In the genomic region with DNA sequence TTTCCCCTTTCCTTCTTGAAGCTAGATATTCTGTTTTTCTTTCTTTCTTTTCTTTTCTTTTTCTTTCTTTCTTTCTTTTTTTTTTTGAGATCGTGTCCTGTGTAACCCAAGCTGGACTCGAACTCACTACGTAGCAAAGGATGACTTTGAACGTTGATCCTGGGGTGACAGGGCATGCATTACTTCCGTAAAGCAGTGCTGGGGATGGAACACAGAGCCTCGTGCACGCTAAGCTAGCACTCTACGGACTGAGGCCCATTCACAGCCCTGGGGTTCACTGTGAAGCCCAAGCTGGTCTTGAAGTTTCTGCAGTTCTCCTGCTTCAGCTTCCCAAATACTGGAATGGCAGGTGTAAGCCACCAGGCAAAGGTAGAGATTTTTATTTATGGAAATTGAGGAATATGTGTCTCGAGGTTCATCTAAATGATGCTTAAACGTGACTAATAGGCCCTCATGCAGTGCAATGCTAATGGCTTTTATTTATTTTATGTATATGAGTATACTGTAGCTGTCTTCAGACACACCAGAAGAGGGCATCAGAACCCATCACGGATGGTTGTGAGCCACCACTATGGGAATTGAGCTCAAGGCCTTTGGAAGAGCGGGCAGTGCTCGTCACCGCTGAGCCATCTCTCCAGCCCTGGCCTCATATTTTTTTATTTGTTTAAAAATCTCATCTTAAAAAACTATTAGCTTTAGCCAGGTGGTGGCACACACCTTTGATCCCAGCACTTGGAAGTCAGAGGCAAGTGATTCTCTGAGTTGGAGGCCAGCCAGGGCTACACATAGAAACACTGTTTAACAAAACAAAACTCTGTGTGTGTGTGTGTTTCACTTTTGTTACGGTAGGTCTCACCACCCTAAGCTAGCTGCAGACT, we compare ENCODE assay signal across 8 mouse cellular contexts. TPM values are rescaled to one million over a fixed set of nuclear protein-coding genes. Genes with fewer than 3 reads are reported as not detected.
DNase-seq lines count a peak whose midpoint lies in the region; ATAC-seq and TF ChIP-seq lines count a peak whose summit lies in the region.

No protein-coding gene starts in this region.

- H3K4me2 ChIP-seq in forebrain, postnatal 0 days (ENCODE audit: low read depth): peak overlapping the region; percentile 83
- peak overlapping the region; percentile 76 for H3K4me2 ChIP-seq in liver, embryonic 13.5 days

- peak overlapping the region; percentile 98 for H3K9ac ChIP-seq in heart, adult 2 months (ENCODE audit: low read depth, low read length)
- H3K9ac ChIP-seq in forebrain, postnatal 0 days: peak overlapping the region; percentile 77
- peak overlapping the region; percentile 87 for H3K9ac ChIP-seq in liver, embryonic 13.5 days

- H3K27me3 ChIP-seq in heart, adult 2 months (ENCODE audit: control insufficient read depth, insufficient read depth, low read length): no peaks in the 10 kb centered on the region
- no peaks in the 10 kb centered on the region for H3K27me3 ChIP-seq in C2C12 (ENCODE audit: control insufficient read depth, insufficient read depth, insufficient read length)
- H3K27me3 ChIP-seq in forebrain, postnatal 0 days (ENCODE audit: insufficient read depth, low read length): no peaks in the 10 kb centered on the region
- no peaks in the 10 kb centered on the region for H3K27me3 ChIP-seq in liver, embryonic 13.5 days

- ATAC-seq in forebrain, postnatal 0 days: no peak
- peak; percentile 30; the same call in 1 of the 2 replicates for ATAC-seq in liver, embryonic 13.5 days (ENCODE audit: low read depth)

- TF ChIP-seq POLR2A in heart, adult 2 months (IDR thresholded peaks at IDR 0.05; ENCODE audit: insufficient read depth, low read depth, low read length): no peak

- no peaks in the 10 kb centered on the region for H3K9me3 ChIP-seq in forebrain, postnatal 0 days (ENCODE audit: low read length)
- H3K9me3 ChIP-seq in liver, embryonic 13.5 days (replicated peaks): no peaks in the 10 kb centered on the region

- intact Hi-C loops in heart, adult 2 months (cut with DNase I): loop anchor here (2.0 to 5.0 kb wide), 3 partner anchors 36 to 119 kb away; a partner anchor contains a TSS
- intact Hi-C loops in heart, postnatal 25 days (cut with DNase I): loop anchor here (2.0 to 5.0 kb wide), 3 partner anchors 36 to 206 kb away; no protein-coding TSS in a partner anchor

- no peak for TF ChIP-seq CTCF in heart, adult 2 months (IDR thresholded peaks at IDR 0.05)
- TF ChIP-seq CTCF in C2C12 (IDR thresholded peaks at IDR 0.05; ENCODE audit: control insufficient read depth, insufficient read depth, insufficient read length): no peak
- no peak for TF ChIP-seq CTCF in forebrain, postnatal 0 days (IDR thresholded peaks at IDR 0.05; ENCODE audit: low read depth)

- H3ac ChIP-seq in C2C12 (ENCODE audit: control insufficient read depth, insufficient read length, low read depth): peak overlapping the region; percentile 99

- H3K79me3 ChIP-seq in C2C12 (ENCODE audit: low read depth): peaks cover 19% of the 10 kb centered on the region

- 29% methylated on average over 15 of the region's 15 CpGs for WGBS in heart, adult 2 months
- WGBS in forebrain, postnatal 0 days: 29% methylated on average over 15 of the region's 15 CpGs
- 18% methylated on average over 15 of the region's 15 CpGs for WGBS in liver, embryonic 13.5 days (ENCODE audit: insufficient replicate concordance)

- no peak for TF ChIP-seq EP300 in heart, adult 2 months (IDR thresholded peaks at IDR 0.05; ENCODE audit: insufficient read depth, low read depth, low read length)

- H3K79me2 ChIP-seq in heart, adult 2 months (replicated peaks; ENCODE audit: control insufficient read depth, insufficient read depth, low read length): peaks cover 2% of the 10 kb centered on the region
- peaks cover 40% of the 10 kb centered on the region for H3K79me2 ChIP-seq in C2C12 (ENCODE audit: control insufficient read depth, insufficient read depth)

- no peak for DNase-seq in heart, adult 2 months
- no peak for DNase-seq in heart, postnatal 25 days (ENCODE audit: low spot score)
- no peak for DNase-seq in forebrain, postnatal 0 days
- DNase-seq in liver, embryonic 13.5 days: no peak
- DNase-seq in cerebellum, postnatal 36 days: no peak
- DNase-seq in layer of hippocampus, adult 9-11 months: no peak
- DNase-seq in adrenal gland, postnatal 10 days: no peak

- H3K27ac ChIP-seq in heart, adult 2 months: peak overlapping the region; percentile 75
- H3K27ac ChIP-seq in forebrain, postnatal 0 days (ENCODE audit: low read depth, low read length): no peak overlapping the region
- peak overlapping the region; percentile 75 for H3K27ac ChIP-seq in liver, embryonic 13.5 days

- H3K4me3 ChIP-seq in heart, adult 2 months: peak overlapping the region; percentile 78
- H3K4me3 ChIP-seq in C2C12 (ENCODE audit: insufficient read depth, poor library complexity, severe bottlenecking): peak overlapping the region; percentile 88
- peak overlapping the region; percentile 82 for H3K4me3 ChIP-seq in forebrain, postnatal 0 days (ENCODE audit: low read depth, low read length)
- H3K4me3 ChIP-seq in liver, embryonic 13.5 days (replicated peaks): peak overlapping the region; percentile 78

- H3K36me3 ChIP-seq in heart, adult 2 months (ENCODE audit: control insufficient read depth, insufficient read depth, low read length): no peaks in the 10 kb centered on the region
- peaks cover 18% of the 10 kb centered on the region for H3K36me3 ChIP-seq in C2C12 (ENCODE audit: control insufficient read depth, insufficient read depth)
- peaks cover 9% of the 10 kb centered on the region; the same call in 1 of the 2 replicates for H3K36me3 ChIP-seq in forebrain, postnatal 0 days (ENCODE audit: insufficient read depth)
- peaks cover 17% of the 10 kb centered on the region for H3K36me3 ChIP-seq in liver, embryonic 13.5 days

- H3K4me1 ChIP-seq in heart, adult 2 months (ENCODE audit: control insufficient read depth, insufficient read depth, low read length): peaks cover 3% of the 10 kb centered on the region
- peaks cover 5% of the 10 kb centered on the region; the same call in 1 of the 2 replicates for H3K4me1 ChIP-seq in forebrain, postnatal 0 days (ENCODE audit: insufficient read depth)
- peaks cover 35% of the 10 kb centered on the region for H3K4me1 ChIP-seq in liver, embryonic 13.5 days (replicated peaks)

TF ChIP-seq in C2C12, 6 proteins besides CTCF, POLR2A, EP300 and RAD21:
- TF ChIP-seq MYOD1 (IDR thresholded peaks at IDR 0.05; ENCODE audit: control insufficient read depth, insufficient read length, low read depth) (no peak), MAX (IDR thresholded peaks at IDR 0.05) (no peak), USF1 (IDR thresholded peaks at IDR 0.05; ENCODE audit: low read depth) (no peak), MYOG (IDR thresholded peaks at IDR 0.05; ENCODE audit: control insufficient read depth, extremely low read depth, insufficient read length) (no peak), FOSL1 (IDR thresholded peaks at IDR 0.05; ENCODE audit: insufficient read depth, low read length, poor library complexity, severe bottlenecking) (no peak), CEBPB (IDR thresholded peaks at IDR 0.05; ENCODE audit: low read depth) (no peak)

RNA-seq across cellular contexts. Expression of a gene that starts 2.1 kb away (rescaled TPM):
- 10 to 100 TPM; 21.0 to 24.6 TPM for total RNA-seq in heart, adult 2 months (2021)
- 32.5 and 44.8 TPM in 2 replicates for polyA plus RNA-seq in heart, adult 2 months (2012; rRNA removed)
- 10 to 100 TPM; 24.8 TPM for total RNA-seq in heart, postnatal 25 days (2021)
- 140 TPM for polyA plus RNA-seq in C2C12 (2012; fragmentation: generic; extraction: Trizol)
- 68.9 and 97.5 TPM in 2 replicates for total RNA-seq in forebrain, postnatal 0 days (2014; rRNA removed)
- 150 and 160 TPM in 2 replicates for polyA plus RNA-seq in forebrain, postnatal 0 days (2015; fragmentation: Nextera tagmentation; extraction: Ambion mirVana)
- polyA plus RNA-seq in liver, embryonic 13.5 days (2015; fragmentation: Nextera tagmentation; extraction: Ambion mirVana): 233 and 246 TPM in 2 replicates
- total RNA-seq in adrenal gland, postnatal 10 days (2021): 10 to 100 TPM; 51.1 to 56.7 TPM

RNA-seq across cellular contexts. Expression of a gene that starts 23.3 kb away (rescaled TPM):
- not detected for total RNA-seq in heart, adult 2 months (2021)
- not detected in 2 replicates for polyA plus RNA-seq in heart, adult 2 months (2012; rRNA removed)
- total RNA-seq in heart, postnatal 25 days (2021): not detected
- 0.11 TPM for polyA plus RNA-seq in C2C12 (2012; fragmentation: generic; extraction: Trizol)
- total RNA-seq in forebrain, postnatal 0 days (2014; rRNA removed): not detected in 2 replicates
- polyA plus RNA-seq in forebrain, postnatal 0 days (2015; fragmentation: Nextera tagmentation; extraction: Ambion mirVana): 0.55 and 0.97 TPM in 2 replicates
- not detected in 2 replicates for polyA plus RNA-seq in liver, embryonic 13.5 days (2015; fragmentation: Nextera tagmentation; extraction: Ambion mirVana)
- not detected for total RNA-seq in adrenal gland, postnatal 10 days (2021)

RNA-seq across cellular contexts. Expression of a gene that starts 31.0 kb away (rescaled TPM):
- total RNA-seq in heart, adult 2 months (2021): 1 to 10 TPM; 7.0 to 8.0 TPM
- 6.2 and 9.8 TPM in 2 replicates for polyA plus RNA-seq in heart, adult 2 months (2012; rRNA removed)
- 1 to 10 TPM; 6.9 to 7.9 TPM for total RNA-seq in heart, postnatal 25 days (2021)
- 15.7 TPM for polyA plus RNA-seq in C2C12 (2012; fragmentation: generic; extraction: Trizol)
- total RNA-seq in forebrain, postnatal 0 days (2014; rRNA removed): 162 and 164 TPM in 2 replicates
- polyA plus RNA-seq in forebrain, postnatal 0 days (2015; fragmentation: Nextera tagmentation; extraction: Ambion mirVana): 12.7 and 14.5 TPM in 2 replicates
- 0.37 and 0.50 TPM in 2 replicates for polyA plus RNA-seq in liver, embryonic 13.5 days (2015; fragmentation: Nextera tagmentation; extraction: Ambion mirVana)
- 10 to 100 TPM; 21.8 to 24.1 TPM for total RNA-seq in adrenal gland, postnatal 10 days (2021)

RNA-seq across cellular contexts. Expression of a gene that starts 31.6 kb away (rescaled TPM):
- 1 to 10 TPM; 1.1 to 1.6 TPM for total RNA-seq in heart, adult 2 months (2021)
- 2.0 and 3.3 TPM in 2 replicates for polyA plus RNA-seq in heart, adult 2 months (2012; rRNA removed)
- 1 to 10 TPM; 1.7 to 2.0 TPM for total RNA-seq in heart, postnatal 25 days (2021)
- polyA plus RNA-seq in C2C12 (2012; fragmentation: generic; extraction: Trizol): 0.61 TPM
- 1.5 and 1.8 TPM in 2 replicates for total RNA-seq in forebrain, postnatal 0 days (2014; rRNA removed)
- polyA plus RNA-seq in forebrain, postnatal 0 days (2015; fragmentation: Nextera tagmentation; extraction: Ambion mirVana): 1.2 and 2.5 TPM in 2 replicates
- 1.6 TPM in 2 replicates for polyA plus RNA-seq in liver, embryonic 13.5 days (2015; fragmentation: Nextera tagmentation; extraction: Ambion mirVana)
- 1 to 10 TPM; 3.8 to 4.3 TPM for total RNA-seq in adrenal gland, postnatal 10 days (2021)

RNA-seq across cellular contexts. Expression of a gene that starts 56.0 kb away (rescaled TPM):
- total RNA-seq in heart, adult 2 months (2021): 100 to 1,000 TPM; 126 to 137 TPM
- polyA plus RNA-seq in heart, adult 2 months (2012; rRNA removed): 131 and 179 TPM in 2 replicates
- 100 to 1,000 TPM; 135 to 146 TPM for total RNA-seq in heart, postnatal 25 days (2021)
- 427 TPM for polyA plus RNA-seq in C2C12 (2012; fragmentation: generic; extraction: Trizol)
- total RNA-seq in forebrain, postnatal 0 days (2014; rRNA removed): 498 and 525 TPM in 2 replicates
- 315 and 343 TPM in 2 replicates for polyA plus RNA-seq in forebrain, postnatal 0 days (2015; fragmentation: Nextera tagmentation; extraction: Ambion mirVana)
- 229 and 233 TPM in 2 replicates for polyA plus RNA-seq in liver, embryonic 13.5 days (2015; fragmentation: Nextera tagmentation; extraction: Ambion mirVana)
- 100 to 1,000 TPM; 270 to 283 TPM for total RNA-seq in adrenal gland, postnatal 10 days (2021)
